Mouse (Mus musculus) forebrain, embryonic 12.5 days (tissue): ENCODE measurements around the gene Oas1f. TPM values are rescaled to one million over a fixed set of nuclear protein-coding genes. Genes with fewer than 3 reads are reported as not detected.
"Not testable (repeated sequence)": the region's sequence is repeated elsewhere in the genome, so short reads cannot be mapped to it uniquely, and the experiment has no call there.

Source experiments
- ATAC-seq: fragments of 200-750 bp; cut with Nextera tagmentation; 2 replicates; pipeline ENCODE4 v1.8.0; 2017; ENCODE audit warnings: moderate TSS enrichment; ENCODE audit not compliant: low FRiP score
- H3K27ac ChIP-seq: fragments of 300-500 bp; sonication (generic); 2 replicates; pipeline ENCODE4 v1.5.1; 2016; ENCODE audit warnings: mild to moderate bottlenecking
- H3K27me3 ChIP-seq: fragments of 300-500 bp; sonication (generic); 2 replicates; pipeline ENCODE4 v1.6.1; 2016; ENCODE audit warnings: mild to moderate bottlenecking
- H3K36me3 ChIP-seq: fragments of 300-500 bp; sonication (generic); replicated peaks from 2 replicates; pipeline ENCODE4 v1.6.1; 2016; ENCODE audit warnings: mild to moderate bottlenecking
- H3K4me1 ChIP-seq: fragments of 300-500 bp; sonication (generic); 2 replicates; pipeline ENCODE4 v1.6.1; 2016
- H3K4me2 ChIP-seq: fragments of 300-500 bp; sonication (generic); 2 replicates; pipeline ENCODE4 v1.6.1; 2016; ENCODE audit warnings: mild to moderate bottlenecking, moderate library complexity
- H3K4me3 ChIP-seq: fragments of 300-500 bp; sonication (generic); replicated peaks from 2 replicates; pipeline ENCODE4 v1.5.1; 2016; ENCODE audit warnings: mild to moderate bottlenecking
- H3K9ac ChIP-seq: fragments of 300-500 bp; sonication (generic); 2 replicates; pipeline ENCODE4 v1.6.1; 2016; ENCODE audit warnings: mild to moderate bottlenecking
- H3K9me3 ChIP-seq: fragments of 300-500 bp; sonication (generic); 2 replicates; pipeline ENCODE4 v1.6.1; 2016
- WGBS: fragments of 180-500 bp; shearing (Covaris S2); methylation state at CpG from one replicate; pipeline ENCODE4 v1.1.7; 2016; 5-methylcytosine and 5-hydroxymethylcytosine counted together
- polyA plus RNA-seq: library from polyadenylated mRNA; unstranded; fragments of >200 nt; fragmentation: Nextera tagmentation; extraction: Ambion mirVana; gene quantifications from 2 replicates; pipeline ENCODE4 v1.2.1, GENCODE M21; 2016

Gene Oas1f
- not detected in 2 replicates for polyA plus RNA-seq

GRCm38 (mm10) chr5:120847067-120847466 is at the start of gene Oas1f:
TSS of gene Oas1f (plus strand) at chr5:120847367.
- H3K36me3 ChIP-seq, result no peaks in the 10 kb centered on the region
- no peak within 1 kb of the TSS for H3K9ac ChIP-seq
- no peaks in the 10 kb centered on the region; the same call in 1 of the 2 replicates for H3K27me3 ChIP-seq
- ATAC-seq, result no peak
- 87% methylated on average over 4 of the region's 4 CpGs for WGBS
- no peak within 1 kb of the TSS for H3K4me3 ChIP-seq
- H3K27ac ChIP-seq, result no peak within 1 kb of the TSS
- no peak within 1 kb of the TSS for H3K4me2 ChIP-seq
- no peaks in the 10 kb centered on the region for H3K4me1 ChIP-seq
- no peaks in the 10 kb centered on the region for H3K9me3 ChIP-seq

GRCm38 (mm10) chr5:120798147-120798546 is 49.0 kb upstream of the Oas1f start:
- not testable (repeated sequence) for H3K9ac ChIP-seq, H3K9me3 ChIP-seq, H3K4me1 ChIP-seq, H3K4me3 ChIP-seq, H3K27me3 ChIP-seq, H3K36me3 ChIP-seq, H3K27ac ChIP-seq, ATAC-seq, H3K4me2 ChIP-seq
- 89% methylated on average over 5 of the region's 5 CpGs for WGBS

- H3K4me2 ChIP-seq, H3K9me3 ChIP-seq, H3K9ac ChIP-seq, ATAC-seq, H3K27me3 ChIP-seq, H3K36me3 ChIP-seq, H3K4me1 ChIP-seq, H3K4me3 ChIP-seq, H3K27ac ChIP-seq: not testable (repeated sequence)
- WGBS, result 63% methylated on average over 2 of the region's 2 CpGs
Measured at GRCm38 (mm10) chr5:120798943-120799342, 48.2 kb upstream of the Oas1f start.

GRCm38 (mm10) chr5:120803596-120803995 is 43.6 kb upstream of the Oas1f start:
- H3K36me3 ChIP-seq, result no peaks in the 10 kb centered on the region
- no peaks in the 10 kb centered on the region for H3K27me3 ChIP-seq
- no peak for ATAC-seq
- H3K9ac ChIP-seq, result no peak overlapping the region
- H3K4me2 ChIP-seq, result no peak overlapping the region
- 72% methylated on average over 2 of the region's 2 CpGs for WGBS
- H3K27ac ChIP-seq, result no peak overlapping the region
- H3K4me1 ChIP-seq, result no peaks in the 10 kb centered on the region
- H3K9me3 ChIP-seq, result no peaks in the 10 kb centered on the region
- no peak overlapping the region for H3K4me3 ChIP-seq

GRCm38 (mm10) chr5:120806458-120806857 is 40.7 kb upstream of the Oas1f start:
- no peak overlapping the region for H3K9ac ChIP-seq
- no peaks in the 10 kb centered on the region for H3K36me3 ChIP-seq
- no peaks in the 10 kb centered on the region for H3K4me1 ChIP-seq
- WGBS, result 82% methylated on average over 1 of the region's 1 CpGs
- H3K27me3 ChIP-seq, result no peaks in the 10 kb centered on the region
- ATAC-seq, result no peak
- H3K9me3 ChIP-seq, result no peaks in the 10 kb centered on the region
- H3K27ac ChIP-seq, result no peak overlapping the region
- no peak overlapping the region for H3K4me2 ChIP-seq
- no peak overlapping the region for H3K4me3 ChIP-seq

GRCm38 (mm10) chr5:120809171-120809570 is 38.0 kb upstream of the Oas1f start:
- Histone ChIP-seq H3K4me3 (no peak overlapping the region), H3K27ac (no peak overlapping the region), H3K4me2 (no peak overlapping the region), H3K9me3 (no peaks in the 10 kb centered on the region), H3K27me3 (no peaks in the 10 kb centered on the region), H3K4me1 (peaks cover 13% of the 10 kb centered on the region), H3K36me3 (no peaks in the 10 kb centered on the region), H3K9ac (no peak overlapping the region)
- WGBS, result 41% methylated on average over 6 of the region's 6 CpGs
- no peak for ATAC-seq

- WGBS, result 5% methylated on average over 18 of the region's 18 CpGs
- peak within 1 kb of the TSS; percentile 46; the same call in 1 of the 2 replicates for H3K27ac ChIP-seq
- no peaks in the 10 kb centered on the region for H3K9me3 ChIP-seq
- H3K27me3 ChIP-seq, result no peaks in the 10 kb centered on the region
- peak within 1 kb of the TSS; percentile 24 for H3K4me3 ChIP-seq
- peak; percentile 68 for ATAC-seq
- peak within 1 kb of the TSS; percentile 48 for H3K4me2 ChIP-seq
- H3K4me1 ChIP-seq, result peaks cover 13% of the 10 kb centered on the region
- H3K9ac ChIP-seq, result peak within 1 kb of the TSS; percentile 22
- H3K36me3 ChIP-seq, result no peaks in the 10 kb centered on the region
Measured at GRCm38 (mm10) chr5:120811951-120812819, 35.0 kb upstream of the Oas1f start, which contains the start of gene Oas1c. TSS of gene Oas1c (minus strand) at chr5:120812514.

GRCm38 (mm10) chr5:120813023-120813422 is 34.1 kb upstream of the Oas1f start:
- Histone ChIP-seq H3K36me3 (no peaks in the 10 kb centered on the region), H3K27me3 (no peaks in the 10 kb centered on the region), H3K4me1 (peaks cover 13% of the 10 kb centered on the region), H3K9ac (no peak overlapping the region), H3K27ac (no peak overlapping the region), H3K9me3 (no peaks in the 10 kb centered on the region), H3K4me3 (peak overlapping the region; percentile 24; the same call in 1 of the 2 replicates), H3K4me2 (peak overlapping the region; percentile 48; the same call in 1 of the 2 replicates)
- ATAC-seq, result no peak
- 89% methylated on average over 6 of the region's 6 CpGs for WGBS

GRCm38 (mm10) chr5:120815949-120816348 is 31.2 kb upstream of the Oas1f start:
- 68% methylated on average over 3 of the region's 3 CpGs for WGBS
- Histone ChIP-seq H3K4me3 (no peak overlapping the region), H3K4me1 (peaks cover 13% of the 10 kb centered on the region), H3K9me3 (peaks cover 19% of the 10 kb centered on the region; the same call in 1 of the 2 replicates), H3K9ac (no peak overlapping the region), H3K36me3 (no peaks in the 10 kb centered on the region), H3K27ac (no peak overlapping the region), H3K4me2 (no peak overlapping the region), H3K27me3 (no peaks in the 10 kb centered on the region)
- ATAC-seq, result no peak

- Histone ChIP-seq H3K36me3 (no peaks in the 10 kb centered on the region), H3K4me2 (no peak overlapping the region), H3K27ac (no peak overlapping the region), H3K27me3 (no peaks in the 10 kb centered on the region), H3K4me1 (no peaks in the 10 kb centered on the region), H3K9me3 (peaks cover 19% of the 10 kb centered on the region; the same call in 1 of the 2 replicates), H3K4me3 (no peak overlapping the region), H3K9ac (no peak overlapping the region)
- ATAC-seq, result no peak
Measured at GRCm38 (mm10) chr5:120818999-120819398, 28.2 kb upstream of the Oas1f start.

GRCm38 (mm10) chr5:120831031-120831430 is 16.1 kb upstream of the Oas1f start:
- Histone ChIP-seq H3K27ac (no peak overlapping the region), H3K27me3 (0 out of 2 replicates have a peak, but pooled peaks cover 4% of the 10 kb centered on the region), H3K9me3 (no peaks in the 10 kb centered on the region), H3K4me3 (no peak overlapping the region), H3K4me2 (no peak overlapping the region), H3K4me1 (peaks cover 11% of the 10 kb centered on the region), H3K36me3 (no peaks in the 10 kb centered on the region), H3K9ac (no peak overlapping the region)
- WGBS, result 79% methylated on average over 4 of the region's 4 CpGs
- no peak for ATAC-seq

GRCm38 (mm10) chr5:120833335-120834280 is 13.6 kb upstream of the Oas1f start:
- no peaks in the 10 kb centered on the region for H3K36me3 ChIP-seq
- 0 out of 2 replicates have a peak, but pooled peaks cover 7% of the 10 kb centered on the region for H3K27me3 ChIP-seq
- no peak overlapping the region for H3K4me3 ChIP-seq
- no peak overlapping the region for H3K9ac ChIP-seq
- H3K9me3 ChIP-seq, result no peaks in the 10 kb centered on the region
- WGBS, result 10% methylated on average over 17 of the region's 17 CpGs
- ATAC-seq, result no peak
- peaks cover 11% of the 10 kb centered on the region for H3K4me1 ChIP-seq
- H3K27ac ChIP-seq, result no peak overlapping the region
- H3K4me2 ChIP-seq, result peak overlapping the region; percentile 42
